Mouse (Mus musculus): ENCODE results near the gene Slc27a2.

GRCm38 (mm10) chr2:126622455-126622854 lies 70.2 kb downstream of the Slc27a2 start:
- TF ChIP-seq MEF2A (IDR thresholded peaks at IDR 0.05; ENCODE audit: extremely low read depth, insufficient replicate concordance, low read depth, low read length, poor library complexity, severe bottlenecking): no peak
- TF ChIP-seq CTCF (IDR thresholded peaks at IDR 0.05 in 2 of 3, conservative IDR thresholded peaks at IDR 0.05 in 1 of 3; ENCODE audit: control insufficient read depth in 1 of 3, insufficient read depth in 1 of 3, low read depth in 2 of 3, low read length in 3 of 3, poor library complexity in 1 of 3, severe bottlenecking in 1 of 3): no peak
- no peak for TF ChIP-seq POLR2A (IDR thresholded peaks at IDR 0.05; ENCODE audit: control insufficient read depth in 1 of 2, insufficient read depth in 1 of 2, low read depth in 1 of 2, low read length in 2 of 2, poor library complexity in 1 of 2)
- TF ChIP-seq GABPA (IDR thresholded peaks at IDR 0.05; ENCODE audit: low read depth, low read length): no peak
- no peak for TF ChIP-seq USF2 (IDR thresholded peaks at IDR 0.05; ENCODE audit: borderline replicate concordance in 1 of 2, insufficient read depth in 1 of 2, low read depth in 1 of 2, low read length in 2 of 2)
- no peak for TF ChIP-seq NRF1 (IDR thresholded peaks at IDR 0.05; ENCODE audit: insufficient read depth, low read depth, low read length, poor library complexity, severe bottlenecking)
- no peak for TF ChIP-seq ELF1 (IDR thresholded peaks at IDR 0.05; ENCODE audit: low read depth, low read length)
- no peak for TF ChIP-seq EP300 (IDR thresholded peaks at IDR 0.05; ENCODE audit: low read depth in 1 of 2, low read length in 2 of 2)
